Mouse (Mus musculus) thymus, postnatal 0 days (tissue): Measurements from ENCODE around the gene St6galnac5. TPM values are rescaled to one million over a fixed set of nuclear protein-coding genes. Genes with fewer than 3 reads are reported as not detected.

Experiments used
- DNase-seq: peaks from one replicate; pipeline ENCODE4 v3.0.0-alpha.2; 2015; ENCODE audit warnings: low spot score
- polyA plus RNA-seq: library from polyadenylated mRNA; unstranded; fragments of >200 nt; fragmentation: Nextera tagmentation; extraction: Ambion mirVana; gene quantifications from 2 replicates; pipeline ENCODE4 v1.2.1, GENCODE M21; 2015

Gene St6galnac5
- polyA plus RNA-seq: 0.05 and 0.23 TPM in 2 replicates

- peak; percentile 9 for DNase-seq
These were observed at the start of gene St6galnac5 for GRCm38 (mm10) chr3:152981988-152982387. Gene St6galnac5 (minus strand): TSS chr3:152982246.

GRCm38 (mm10) chr3:153030756-153031155, 48.7 kb upstream of the St6galnac5 start:
- no peak for DNase-seq

- no peak for DNase-seq
These were observed 42.0 kb upstream of the St6galnac5 start for GRCm38 (mm10) chr3:153024016-153024415.

GRCm38 (mm10) chr3:153018051-153018450, 36.0 kb upstream of the St6galnac5 start:
- DNase-seq: no peak

GRCm38 (mm10) chr3:153016355-153016754, 34.3 kb upstream of the St6galnac5 start:
- DNase-seq: no peak

GRCm38 (mm10) chr3:153006893-153007292, 24.8 kb upstream of the St6galnac5 start:
- DNase-seq: no peak

GRCm38 (mm10) chr3:152998901-152999300, 16.9 kb upstream of the St6galnac5 start:
- no peak for DNase-seq

- no peak for DNase-seq
These were observed 16.1 kb upstream of the St6galnac5 start for GRCm38 (mm10) chr3:152998106-152998505.

- DNase-seq: no peak
These were observed 11.6 kb upstream of the St6galnac5 start for GRCm38 (mm10) chr3:152993608-152994007.

- no peak for DNase-seq
These were observed 8.7 kb upstream of the St6galnac5 start for GRCm38 (mm10) chr3:152990787-152991186.

GRCm38 (mm10) chr3:152980978-152981974, 770 bp downstream of the St6galnac5 start:
- DNase-seq: peak; percentile 10

GRCm38 (mm10) chr3:152980431-152980830, 1.6 kb downstream of the St6galnac5 start:
- no peak for DNase-seq

GRCm38 (mm10) chr3:152979481-152980092, 2.5 kb downstream of the St6galnac5 start:
- DNase-seq: no peak

GRCm38 (mm10) chr3:152971373-152971772, 10.7 kb downstream of the St6galnac5 start:
- DNase-seq: no peak

GRCm38 (mm10) chr3:152969774-152970347, 12.2 kb downstream of the St6galnac5 start:
- peak; percentile 48 for DNase-seq

- peak; percentile 59 for DNase-seq
These were observed 20.1 kb downstream of the St6galnac5 start for GRCm38 (mm10) chr3:152961855-152962376.

- DNase-seq: peak; percentile 79
These were observed 23.5 kb downstream of the St6galnac5 start for GRCm38 (mm10) chr3:152958358-152959150.

GRCm38 (mm10) chr3:152956771-152957170, 25.3 kb downstream of the St6galnac5 start:
- no peak for DNase-seq

- DNase-seq: no peak
These were observed 26.0 kb downstream of the St6galnac5 start for GRCm38 (mm10) chr3:152956038-152956437.

GRCm38 (mm10) chr3:152951634-152952545, 30.2 kb downstream of the St6galnac5 start:
- no peak for DNase-seq
